Mouse (Mus musculus): ENCODE data around the gene Srsf2. TPM values are rescaled to one million over a fixed set of nuclear protein-coding genes. Genes with fewer than 3 reads are reported as not detected.

Gene Srsf2
- total and polyA plus RNA-seq, 3 experiments, result 786 to 1,600 (median 801) TPM

- Histone ChIP-seq H3K36me3 (replicated peaks) (no peaks in the 10 kb centered on the region), H3K4me3 (ENCODE audit: low read depth, low read length) (no peak overlapping the region), H3K4me1 (ENCODE audit: insufficient read depth, low read depth, low read length) (peaks cover 9% of the 10 kb centered on the region), H3K27me3 (ENCODE audit: insufficient read depth, low read length) (peaks cover 68% of the 10 kb centered on the region), H3K9me3 (replicated peaks) (no peaks in the 10 kb centered on the region)
- no peak for TF ChIP-seq CTCF (IDR thresholded peaks at IDR 0.05; ENCODE audit: low read depth, low read length)
- no peak for DNase-seq (ENCODE audit: low spot score)
- ATAC-seq (ENCODE audit: extremely low read depth, insufficient number of reproducible peaks, low FRiP score, poor library complexity, severe bottlenecking), result no peak
Observed at GRCm38 (mm10) chr11:116819932-116820593, 32.8 kb downstream of the Srsf2 start.

GRCm38 (mm10) chr11:116818722-116819121 is 34.2 kb downstream of the Srsf2 start:
- TF ChIP-seq POLR2AphosphoS5 (IDR thresholded peaks at IDR 0.05; ENCODE audit: insufficient replicate concordance, low read depth, low read length), result no peak
- peaks cover 82% of the 10 kb centered on the region for H3K27me3 ChIP-seq (ENCODE audit: insufficient read depth, low read length)
- ATAC-seq (ENCODE audit: extremely low read depth, insufficient number of reproducible peaks, low FRiP score, poor library complexity, severe bottlenecking), result no peak

GRCm38 (mm10) chr11:116817567-116817966 is 35.3 kb downstream of the Srsf2 start:
- Histone ChIP-seq H3K4me3 (ENCODE audit: low read depth, low read length) (no peak overlapping the region), H3K36me3 (replicated peaks) (no peaks in the 10 kb centered on the region), H3K4me1 (ENCODE audit: insufficient read depth, low read depth, low read length) (peaks cover 19% of the 10 kb centered on the region), H3K27me3 (ENCODE audit: insufficient read depth, low read length) (peaks cover 87% of the 10 kb centered on the region), H3K9me3 (replicated peaks) (no peaks in the 10 kb centered on the region)
- TF ChIP-seq TAL1 (conservative IDR thresholded peaks at IDR 0.05; ENCODE audit: low read depth, low read length), result no peak
- no peak for TF ChIP-seq GATA1 (IDR thresholded peaks at IDR 0.05; ENCODE audit: borderline replicate concordance, low read length)
- no peak for TF ChIP-seq GATA2 (IDR thresholded peaks at IDR 0.05; ENCODE audit: borderline replicate concordance, low read depth, low read length)
- no peak for TF ChIP-seq POLR2AphosphoS5 (IDR thresholded peaks at IDR 0.05; ENCODE audit: insufficient replicate concordance, low read depth, low read length)
- TF ChIP-seq CTCF (IDR thresholded peaks at IDR 0.05; ENCODE audit: low read depth, low read length), result no peak
- ATAC-seq (ENCODE audit: extremely low read depth, insufficient number of reproducible peaks, low FRiP score, poor library complexity, severe bottlenecking), result no peak
- DNase-seq (ENCODE audit: low spot score), result no peak

More at GRCm38 (mm10) chr11:116818722-116819121, 34.2 kb downstream of the Srsf2 start:
- no peak overlapping the region for H3K4me3 ChIP-seq (ENCODE audit: low read depth, low read length)
- H3K4me1 ChIP-seq (ENCODE audit: insufficient read depth, low read depth, low read length), result peaks cover 15% of the 10 kb centered on the region
- DNase-seq (ENCODE audit: low spot score), result no peak
- no peaks in the 10 kb centered on the region for H3K9me3 ChIP-seq (replicated peaks)
- H3K36me3 ChIP-seq (replicated peaks), result no peaks in the 10 kb centered on the region

- no peak for TF ChIP-seq CTCF (IDR thresholded peaks at IDR 0.05; ENCODE audit: low read depth, low read length)
- no peak for TF ChIP-seq TAL1 (conservative IDR thresholded peaks at IDR 0.05; ENCODE audit: low read depth, low read length)
- TF ChIP-seq POLR2AphosphoS5 (IDR thresholded peaks at IDR 0.05; ENCODE audit: insufficient replicate concordance, low read depth, low read length), result no peak
- no peak for TF ChIP-seq GATA2 (IDR thresholded peaks at IDR 0.05; ENCODE audit: borderline replicate concordance, low read depth, low read length)
- no peak for TF ChIP-seq GATA1 (IDR thresholded peaks at IDR 0.05; ENCODE audit: borderline replicate concordance, low read length)
- ATAC-seq (ENCODE audit: extremely low read depth, insufficient number of reproducible peaks, low FRiP score, poor library complexity, severe bottlenecking) (no peak), DNase-seq (ENCODE audit: low spot score) (no peak)
- peaks cover 22% of the 10 kb centered on the region for H3K4me1 ChIP-seq (ENCODE audit: insufficient read depth, low read depth, low read length)
- no peaks in the 10 kb centered on the region for H3K9me3 ChIP-seq (replicated peaks)
- H3K27me3 ChIP-seq (ENCODE audit: insufficient read depth, low read length), result peaks cover 83% of the 10 kb centered on the region
- no peak overlapping the region for H3K4me3 ChIP-seq (ENCODE audit: low read depth, low read length)
- no peaks in the 10 kb centered on the region for H3K36me3 ChIP-seq (replicated peaks)
Observed at GRCm38 (mm10) chr11:116816769-116817168, 36.1 kb downstream of the Srsf2 start.

- ATAC-seq (ENCODE audit: extremely low read depth, insufficient number of reproducible peaks, low FRiP score, poor library complexity, severe bottlenecking) (no peak), DNase-seq (ENCODE audit: low spot score) (no peak)
- H3K9me3 ChIP-seq (replicated peaks), result no peaks in the 10 kb centered on the region
- peaks cover 81% of the 10 kb centered on the region for H3K27me3 ChIP-seq (ENCODE audit: insufficient read depth, low read length)
- TF ChIP-seq CTCF (IDR thresholded peaks at IDR 0.05; ENCODE audit: low read depth, low read length), result no peak
- TF ChIP-seq TAL1 (conservative IDR thresholded peaks at IDR 0.05; ENCODE audit: low read depth, low read length), result no peak
- TF ChIP-seq GATA1 (IDR thresholded peaks at IDR 0.05; ENCODE audit: borderline replicate concordance, low read length), result no peak
- TF ChIP-seq POLR2AphosphoS5 (IDR thresholded peaks at IDR 0.05; ENCODE audit: insufficient replicate concordance, low read depth, low read length), result no peak
- no peak for TF ChIP-seq GATA2 (IDR thresholded peaks at IDR 0.05; ENCODE audit: borderline replicate concordance, low read depth, low read length)
- peaks cover 16% of the 10 kb centered on the region for H3K4me1 ChIP-seq (ENCODE audit: insufficient read depth, low read depth, low read length)
- H3K36me3 ChIP-seq (replicated peaks), result no peaks in the 10 kb centered on the region
- H3K4me3 ChIP-seq (ENCODE audit: low read depth, low read length), result no peak overlapping the region
Observed at GRCm38 (mm10) chr11:116814884-116815415, 37.9 kb downstream of the Srsf2 start.

GRCm38 (mm10) chr11:116814076-116814883 is 38.6 kb downstream of the Srsf2 start:
- Histone ChIP-seq H3K4me1 (ENCODE audit: insufficient read depth, low read depth, low read length) (peaks cover 20% of the 10 kb centered on the region), H3K27me3 (ENCODE audit: insufficient read depth, low read length) (peaks cover 81% of the 10 kb centered on the region), H3K9me3 (replicated peaks) (no peaks in the 10 kb centered on the region), H3K4me3 (ENCODE audit: low read depth, low read length) (no peak overlapping the region), H3K36me3 (replicated peaks) (no peaks in the 10 kb centered on the region)
- TF ChIP-seq CTCF (IDR thresholded peaks at IDR 0.05; ENCODE audit: low read depth, low read length) (no peak), TAL1 (conservative IDR thresholded peaks at IDR 0.05; ENCODE audit: low read depth, low read length) (no peak), GATA1 (IDR thresholded peaks at IDR 0.05; ENCODE audit: borderline replicate concordance, low read length) (no peak), GATA2 (IDR thresholded peaks at IDR 0.05; ENCODE audit: borderline replicate concordance, low read depth, low read length) (no peak)
- ATAC-seq (ENCODE audit: extremely low read depth, insufficient number of reproducible peaks, low FRiP score, poor library complexity, severe bottlenecking), result no peak
- no peak for DNase-seq (ENCODE audit: low spot score)

Data from G1E (cell line).